Mouse (Mus musculus) lung, adult 18-20 months (tissue): ENCODE measurements around the gene H2al1m.
"Not testable (repeated sequence)": the region's sequence is repeated elsewhere in the genome, so short reads cannot be mapped to it uniquely, and the experiment has no call there.

ENCODE experiments used
- DNase-seq, 2 experiments: peaks; one replicate each; pipeline ENCODE4 v3.0.0; 2022; ENCODE audit warnings: mixed read lengths in 2 of 2

H2al1m gene

GRCm38 (mm10) chrX:9283464-9283863 lies at the start of gene H2al1m:
H2al1m (plus strand) TSS chrX:9283764.
- DNase-seq: not testable (repeated sequence)

GRCm38 (mm10) chrX:9240737-9241591 lies 42.6 kb upstream of the H2al1m start:
- peak in 1 of 2 experiments; percentile 21 for DNase-seq

GRCm38 (mm10) chrX:9243381-9243864 lies 40.1 kb upstream of the H2al1m start:
- no peak for DNase-seq

- no peak for DNase-seq
These were observed 38.8 kb upstream of the H2al1m start for GRCm38 (mm10) chrX:9244603-9245336.

GRCm38 (mm10) chrX:9248911-9249310 lies 34.7 kb upstream of the H2al1m start:
- DNase-seq: no peak

- no peak for DNase-seq
These were observed 29.6 kb upstream of the H2al1m start for GRCm38 (mm10) chrX:9253990-9254389.

- no peak for DNase-seq
These were observed 28.7 kb upstream of the H2al1m start for GRCm38 (mm10) chrX:9254901-9255300.

GRCm38 (mm10) chrX:9256766-9257165 lies 26.8 kb upstream of the H2al1m start, which contains the start of gene Gm14862:
Gm14862 (minus strand) TSS chrX:9256899.
- no peak for DNase-seq

GRCm38 (mm10) chrX:9257831-9258230 lies 25.7 kb upstream of the H2al1m start:
- no peak for DNase-seq

GRCm38 (mm10) chrX:9259267-9259666 lies 24.3 kb upstream of the H2al1m start:
- no peak for DNase-seq

- no peak for DNase-seq
These were observed 12.5 kb upstream of the H2al1m start for GRCm38 (mm10) chrX:9271112-9271511.

GRCm38 (mm10) chrX:9271947-9272459 lies 11.6 kb upstream of the H2al1m start:
- DNase-seq: no peak

GRCm38 (mm10) chrX:9272460-9273361 lies 10.9 kb upstream of the H2al1m start, which contains the start of gene Xk:
Xk (plus strand) TSS chrX:9272756.
- peak; percentile 27 to 56 for DNase-seq

GRCm38 (mm10) chrX:9273377-9274002 lies 10.1 kb upstream of the H2al1m start:
- DNase-seq: no peak

GRCm38 (mm10) chrX:9274321-9274720 lies 9.2 kb upstream of the H2al1m start:
- no peak for DNase-seq

GRCm38 (mm10) chrX:9293140-9293829 lies 9.7 kb downstream of the H2al1m start:
- not testable (repeated sequence) for DNase-seq

- DNase-seq: no peak
These were observed 14.9 kb downstream of the H2al1m start for GRCm38 (mm10) chrX:9298413-9298864.

- no peak for DNase-seq
These were observed 19.2 kb downstream of the H2al1m start for GRCm38 (mm10) chrX:9302791-9303190.

- no peak for DNase-seq
These were observed 19.9 kb downstream of the H2al1m start for GRCm38 (mm10) chrX:9303455-9303854.

- DNase-seq: not testable (repeated sequence)
These were observed 32.9 kb downstream of the H2al1m start for GRCm38 (mm10) chrX:9316457-9316856.

- not testable (repeated sequence) for DNase-seq
These were observed 44.4 kb downstream of the H2al1m start for GRCm38 (mm10) chrX:9327954-9328353.
